Mouse (Mus musculus) gastrocnemius, postnatal 25 days (tissue): ENCODE measurements around the gene Furin. TPM values are rescaled to one million over a fixed set of nuclear protein-coding genes. Genes with fewer than 3 reads are reported as not detected.

Experiments used
- DNase-seq: peaks from one replicate; pipeline ENCODE4 v3.0.0; 2022
- total RNA-seq, 2 experiments: library from RNA; stranded (reverse); gene quantifications; 1 replicate in 1 of 2; 2 replicates in 1 of 2; pipeline ENCODE4 v1.2.3; 2021

Gene Furin
- total RNA-seq, 2 experiments from 2014 or later: 38.5 to 44.8 TPM

- no peak for DNase-seq
Measured at GRCm38 (mm10) chr7:80427730-80428129, 22.5 kb upstream of the Furin start.

- no peak for DNase-seq
Measured at GRCm38 (mm10) chr7:80426363-80426762, 21.1 kb upstream of the Furin start.

DNA sequence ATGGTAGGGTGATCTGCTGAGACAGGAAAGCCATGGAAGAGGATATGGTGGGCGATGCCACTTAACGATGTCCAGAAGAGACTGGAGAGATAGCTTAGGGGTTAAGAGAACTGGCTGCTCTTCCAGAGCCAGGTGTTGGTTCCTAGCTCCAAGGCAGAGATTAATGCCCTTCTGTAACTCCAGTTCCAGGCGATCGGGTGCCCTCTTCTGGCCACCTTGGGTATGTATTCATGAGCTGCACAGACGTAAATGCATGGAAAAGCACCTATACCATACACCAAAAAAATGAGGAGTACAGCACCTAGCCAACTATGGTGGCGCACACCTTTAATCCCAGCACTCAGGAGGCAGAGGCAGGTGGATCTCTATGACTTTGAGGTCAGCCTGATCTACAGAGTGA, 19.5 kb upstream of the Furin start:
- no peak for DNase-seq

GRCm38 (mm10) chr7:80422759-80423480, 17.7 kb upstream of the Furin start:
- no peak for DNase-seq

DNA sequence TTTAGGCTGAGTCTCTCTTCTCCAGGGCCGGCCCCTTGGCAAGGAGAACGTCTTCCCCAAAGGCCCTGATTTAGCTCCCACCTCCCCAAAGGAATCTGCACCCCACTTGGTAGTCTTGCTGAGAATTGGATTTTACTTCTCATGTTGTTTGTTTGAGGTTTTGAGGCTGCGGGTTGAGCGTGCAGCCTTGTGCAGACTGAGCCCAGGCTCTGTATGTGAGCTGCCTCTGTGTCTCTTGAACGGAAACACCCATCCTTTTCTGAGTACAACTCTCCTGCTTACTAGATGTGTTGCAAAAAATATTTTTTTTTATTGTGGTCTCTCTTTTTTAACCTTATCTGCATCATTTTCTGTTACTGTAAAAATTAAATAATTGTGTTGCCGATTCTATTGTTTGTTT, 16.3 kb upstream of the Furin start:
- DNase-seq: no peak

- DNase-seq: no peak
Measured at GRCm38 (mm10) chr7:80420586-80420985, 15.3 kb upstream of the Furin start.

DNA sequence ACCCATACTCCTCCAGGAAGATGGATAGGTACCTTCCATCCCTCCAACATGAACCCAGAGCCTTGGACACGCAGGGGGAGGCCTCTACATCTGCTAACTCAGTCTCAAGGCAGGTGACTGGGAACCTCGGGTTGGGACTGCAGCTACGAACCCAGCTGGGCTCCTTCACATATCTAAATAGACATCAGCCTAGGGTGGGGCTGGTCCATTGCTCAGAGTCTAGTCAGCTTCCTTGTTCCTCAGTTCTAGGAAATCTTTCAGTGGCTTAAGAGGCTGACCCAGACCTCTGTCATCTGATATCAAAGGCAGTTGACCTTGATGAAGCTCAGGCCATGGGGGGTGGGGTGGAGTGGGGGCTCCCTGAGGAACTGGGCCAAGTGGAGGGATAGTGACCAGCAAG, 14.0 kb upstream of the Furin start:
- no peak for DNase-seq

- DNase-seq: no peak
Measured at GRCm38 (mm10) chr7:80418036-80418435, 12.8 kb upstream of the Furin start.

- DNase-seq: no peak
Measured at GRCm38 (mm10) chr7:80417601-80418000, 12.4 kb upstream of the Furin start.

GRCm38 (mm10) chr7:80416969-80417368, 11.7 kb upstream of the Furin start:
- DNase-seq: no peak

- no peak for DNase-seq
Measured at GRCm38 (mm10) chr7:80414303-80414855, 9.1 kb upstream of the Furin start.

GRCm38 (mm10) chr7:80413512-80414302, 8.5 kb upstream of the Furin start:
- no peak for DNase-seq

DNA sequence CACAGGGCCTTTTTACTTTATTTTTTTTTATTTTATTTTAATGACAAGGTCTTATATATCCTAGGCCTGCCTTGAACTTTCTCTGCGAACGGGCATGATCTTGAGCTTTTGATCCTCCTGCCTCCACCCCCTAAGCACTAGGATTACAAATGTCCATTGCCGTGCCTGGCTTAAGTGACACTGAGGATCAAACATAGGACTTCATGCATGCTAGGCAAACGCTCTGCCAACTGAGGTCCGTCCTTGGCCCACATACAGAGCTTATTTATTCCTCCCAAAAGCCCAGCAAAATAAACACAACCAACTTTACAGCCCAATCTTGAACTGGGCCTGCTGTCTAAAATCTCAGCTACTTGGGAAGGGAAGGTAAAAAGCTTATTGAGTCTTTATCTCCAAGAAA, 7.5 kb upstream of the Furin start:
- DNase-seq: no peak

- no peak for DNase-seq
Measured at GRCm38 (mm10) chr7:80412279-80412678, 7.0 kb upstream of the Furin start.

- DNase-seq: no peak
Measured at GRCm38 (mm10) chr7:80410380-80410779, 5.1 kb upstream of the Furin start.

DNA sequence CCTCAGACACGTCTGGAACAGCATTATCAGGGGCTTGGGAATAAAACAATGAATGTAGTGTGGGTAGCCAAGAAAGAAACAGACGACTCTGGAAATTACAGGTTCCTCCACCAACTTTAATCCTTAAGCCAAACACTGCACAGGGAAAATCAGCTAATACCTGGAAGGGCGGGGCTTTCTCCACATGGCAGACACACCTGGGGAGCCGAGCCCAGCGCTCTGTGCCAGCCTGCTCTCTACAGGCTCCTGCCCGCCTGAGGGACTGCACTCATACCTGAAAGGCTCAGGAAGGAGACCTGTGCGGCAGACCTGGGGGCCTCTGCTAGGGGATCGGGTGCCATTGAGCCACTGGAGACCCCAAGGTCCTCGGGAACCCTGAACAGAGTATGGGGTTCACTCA, 2.5 kb upstream of the Furin start:
- no peak for DNase-seq

DNA sequence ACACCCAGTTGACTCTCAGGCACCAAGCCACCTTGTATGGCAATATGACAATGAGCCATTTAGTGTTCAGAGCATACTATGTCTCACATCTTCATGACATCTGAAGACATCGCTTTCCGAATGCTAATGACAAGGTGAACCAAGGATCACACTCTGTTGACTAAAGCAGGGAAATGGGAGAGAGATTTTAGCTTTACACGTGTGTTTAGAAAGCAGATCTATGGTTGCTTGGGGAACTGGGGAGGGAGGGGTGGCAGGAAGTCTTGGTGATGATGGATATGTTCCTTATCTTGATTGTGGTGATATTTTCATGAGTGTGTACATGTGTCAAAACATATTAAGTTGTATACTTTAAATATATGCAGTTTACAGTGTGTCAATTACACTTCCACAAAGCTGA, 950 bp upstream of the Furin start:
- DNase-seq: no peak

DNA sequence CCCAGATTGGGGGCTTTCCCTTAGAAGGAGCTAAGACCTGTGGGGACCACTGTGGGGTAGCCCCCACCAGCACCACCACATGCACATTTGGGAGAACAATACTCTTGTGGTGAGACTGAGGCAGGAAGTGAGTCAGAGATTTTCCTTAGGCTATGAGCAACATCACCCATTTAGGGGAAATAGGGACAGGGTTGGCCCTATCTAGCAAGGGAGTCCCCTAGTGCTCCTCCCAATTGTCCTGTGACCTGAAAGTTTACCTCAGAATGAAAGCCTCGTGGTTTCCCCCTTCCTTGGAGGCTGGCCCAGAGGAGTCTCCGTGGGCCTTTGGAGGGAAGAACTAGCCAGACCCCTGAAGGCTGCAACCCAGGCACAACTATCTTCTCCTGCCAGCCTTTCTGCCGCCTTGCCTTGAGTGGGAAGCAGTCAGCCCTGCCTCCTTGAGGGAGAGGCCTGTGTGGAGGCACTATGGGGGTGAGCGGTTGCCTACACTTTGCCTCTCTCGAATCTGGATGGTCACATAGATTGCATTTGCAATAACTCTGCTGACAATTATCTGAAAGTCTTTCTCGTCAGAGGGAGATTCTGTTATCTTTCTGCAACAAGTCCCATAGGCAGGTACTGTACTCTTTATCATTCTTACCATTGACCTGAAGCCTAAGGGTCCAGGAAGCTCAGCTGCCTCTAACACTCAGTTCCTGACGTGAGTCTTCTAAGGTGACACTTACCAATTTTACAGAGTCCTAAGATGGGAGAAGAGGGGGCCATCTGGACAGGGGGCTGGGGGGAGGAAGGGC, 938 bp downstream of the Furin start:
- DNase-seq: no peak

DNA sequence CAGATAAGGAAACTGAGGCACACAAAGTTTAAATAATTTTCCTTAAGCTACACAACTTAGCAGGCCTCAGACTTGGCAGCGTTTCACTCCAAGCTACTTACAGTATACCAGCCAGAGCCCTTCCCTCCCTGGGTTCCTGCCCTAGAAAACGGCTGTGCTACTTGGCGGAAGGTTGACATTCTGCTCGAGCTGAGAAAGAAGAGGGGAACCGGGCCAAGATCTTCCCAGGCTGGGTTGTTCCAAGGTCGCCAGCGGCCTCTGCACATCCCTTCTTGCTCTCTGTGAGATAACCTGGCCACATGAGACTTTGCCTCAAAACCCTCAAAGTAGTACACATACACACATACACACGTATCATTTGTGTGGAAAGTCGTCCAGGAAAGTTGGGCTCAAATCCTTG, 1.7 kb downstream of the Furin start:
- peak; percentile 89 for DNase-seq

DNA sequence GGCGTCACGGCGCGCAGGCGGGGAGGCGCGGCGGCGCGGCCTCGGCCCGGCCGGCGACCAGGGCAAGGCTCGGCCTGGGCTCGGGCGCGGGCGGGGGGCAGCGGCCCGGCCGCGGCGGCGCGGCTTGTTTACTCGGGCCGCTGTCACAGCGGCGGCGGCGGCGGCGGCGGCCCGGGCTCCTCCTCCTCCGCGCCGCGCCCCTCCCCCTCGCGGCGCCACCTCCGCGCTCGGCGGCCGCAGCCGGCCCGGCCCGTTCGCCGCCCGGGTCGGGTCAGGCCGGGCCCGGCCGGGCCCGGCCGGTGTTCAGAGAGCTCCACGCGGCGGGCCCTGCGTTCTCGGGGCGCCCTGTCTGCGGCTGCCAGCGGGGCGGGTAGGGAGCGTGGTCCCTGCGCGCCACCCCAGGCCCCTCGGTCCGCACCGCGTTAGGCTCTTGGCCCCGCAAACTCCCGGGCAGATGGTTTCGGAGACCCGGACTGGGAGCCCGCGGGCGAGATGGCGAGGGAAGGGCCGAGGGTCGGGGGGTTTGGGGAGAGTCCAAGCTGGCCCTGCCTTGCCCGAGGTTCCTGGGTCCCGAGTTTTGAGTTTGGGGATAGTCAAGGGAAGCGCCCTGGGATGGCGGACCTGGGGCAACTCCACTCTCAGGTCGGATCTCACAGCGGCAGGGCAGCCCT, 2.5 kb downstream of the Furin start:
- DNase-seq: peak; percentile 71

GRCm38 (mm10) chr7:80401860-80402641, 3.2 kb downstream of the Furin start:
- DNase-seq: peak; percentile 52
